Mouse (Mus musculus): Measurements from ENCODE around the gene Gcnt2. TPM values are rescaled to one million over a fixed set of nuclear protein-coding genes. Genes with fewer than 3 reads are reported as not detected.
A peak's percentile ranks its signal among the peaks of the same experiment; 100 is the strongest.
"Not testable (repeated sequence)": the region's sequence is repeated elsewhere in the genome, so short reads cannot be mapped to it uniquely, and the experiment has no call there.

The Gcnt2 gene
- polyA plus RNA-seq, 1 experiment from 2014 or later: 7.3 TPM

- H3K9me3 ChIP-seq (replicated peaks; ENCODE audit: low read length): no peaks in the 10 kb centered on the region
- ATAC-seq (replicated peaks; ENCODE audit: low FRiP score, low read depth): no peak
- no peak overlapping the region for H3K9ac ChIP-seq (ENCODE audit: low read depth, low read length)
- no peaks in the 10 kb centered on the region for H3K36me3 ChIP-seq (ENCODE audit: insufficient read depth, low read length)
- no peak overlapping the region for H3K4me2 ChIP-seq (ENCODE audit: low read length)
- no peak overlapping the region for H3K27ac ChIP-seq
- TF ChIP-seq CTCF (IDR thresholded peaks at IDR 0.05; ENCODE audit: low read depth): no peak
- 64% methylated on average over 4 of the region's 4 CpGs for WGBS
- no peak for DNase-seq (ENCODE audit: low spot score)
- no peaks in the 10 kb centered on the region for H3K27me3 ChIP-seq (ENCODE audit: insufficient read depth, low read length)
- peaks cover 5% of the 10 kb centered on the region; the same call in 1 of the 2 replicates for H3K4me1 ChIP-seq (replicated peaks; ENCODE audit: insufficient read depth, low read length)
- no peak overlapping the region for H3K4me3 ChIP-seq (replicated peaks; ENCODE audit: low read depth, low read length)
Measured at GRCm38 (mm10) chr13:40923756-40924315, 64.3 kb downstream of the Gcnt2 start.

GRCm38 (mm10) chr13:40928192-40928898 is 68.8 kb downstream of the Gcnt2 start:
- peak; percentile 28 for DNase-seq (ENCODE audit: low spot score)
- Histone ChIP-seq H3K9me3 (replicated peaks; ENCODE audit: low read length) (no peaks in the 10 kb centered on the region), H3K9ac (ENCODE audit: low read depth, low read length) (no peak overlapping the region), H3K4me2 (ENCODE audit: low read length) (no peak overlapping the region), H3K4me1 (replicated peaks; ENCODE audit: insufficient read depth, low read length) (0 out of 2 replicates have a peak, but pooled peaks cover 2% of the 10 kb centered on the region), H3K27me3 (ENCODE audit: insufficient read depth, low read length) (no peaks in the 10 kb centered on the region), H3K36me3 (ENCODE audit: insufficient read depth, low read length) (no peaks in the 10 kb centered on the region), H3K27ac (peak overlapping the region; percentile 5; the same call in 1 of the 2 replicates), H3K4me3 (replicated peaks; ENCODE audit: low read depth, low read length) (no peak overlapping the region)
- TF ChIP-seq CTCF (IDR thresholded peaks at IDR 0.05; ENCODE audit: low read depth): no peak
- WGBS: 54% methylated on average over 9 of the region's 9 CpGs
- ATAC-seq (replicated peaks; ENCODE audit: low FRiP score, low read depth): no peak

GRCm38 (mm10) chr13:40931871-40932270 is 72.3 kb downstream of the Gcnt2 start:
- H3K4me2 ChIP-seq (ENCODE audit: low read length); H3K4me3 ChIP-seq (replicated peaks; ENCODE audit: low read depth, low read length); H3K27me3 ChIP-seq (ENCODE audit: insufficient read depth, low read length); H3K36me3 ChIP-seq (ENCODE audit: insufficient read depth, low read length); H3K9me3 ChIP-seq (replicated peaks; ENCODE audit: low read length); H3K27ac ChIP-seq; H3K9ac ChIP-seq (ENCODE audit: low read depth, low read length); H3K4me1 ChIP-seq (replicated peaks; ENCODE audit: insufficient read depth, low read length): not testable (repeated sequence)
- DNase-seq (ENCODE audit: low spot score) (peak; percentile 95), ATAC-seq (replicated peaks; ENCODE audit: low FRiP score, low read depth) (peak; percentile 89)
- WGBS: no CpG with 5 or more reads among the region's 2 CpGs

GRCm38 (mm10) chr13:40932573-40932972 is 73.0 kb downstream of the Gcnt2 start:
- no peaks in the 10 kb centered on the region for H3K4me1 ChIP-seq (replicated peaks; ENCODE audit: insufficient read depth, low read length)
- no peaks in the 10 kb centered on the region for H3K36me3 ChIP-seq (ENCODE audit: insufficient read depth, low read length)
- no peak overlapping the region for H3K4me3 ChIP-seq (replicated peaks; ENCODE audit: low read depth, low read length)
- no peak overlapping the region for H3K9ac ChIP-seq (ENCODE audit: low read depth, low read length)
- H3K9me3 ChIP-seq (replicated peaks; ENCODE audit: low read length): no peaks in the 10 kb centered on the region
- 62% methylated on average over 5 of the region's 5 CpGs for whole genome bisulfite sequencing
- ATAC-seq (replicated peaks; ENCODE audit: low FRiP score, low read depth) (no peak), DNase-seq (ENCODE audit: low spot score) (no peak)
- no peak overlapping the region for H3K27ac ChIP-seq
- TF ChIP-seq CTCF (IDR thresholded peaks at IDR 0.05; ENCODE audit: low read depth): no peak
- H3K4me2 ChIP-seq (ENCODE audit: low read length): no peak overlapping the region
- no peaks in the 10 kb centered on the region for H3K27me3 ChIP-seq (ENCODE audit: insufficient read depth, low read length)

GRCm38 (mm10) chr13:40934341-40934740 is 74.8 kb downstream of the Gcnt2 start:
- no peak for TF ChIP-seq CTCF (IDR thresholded peaks at IDR 0.05; ENCODE audit: low read depth)
- 41% methylated on average over 3 of the region's 3 CpGs for WGBS
- ATAC-seq (replicated peaks; ENCODE audit: low FRiP score, low read depth) (no peak), DNase-seq (ENCODE audit: low spot score) (no peak)
- H3K36me3 ChIP-seq (ENCODE audit: insufficient read depth, low read length): no peaks in the 10 kb centered on the region
- no peak overlapping the region for H3K4me2 ChIP-seq (ENCODE audit: low read length)
- H3K4me3 ChIP-seq (replicated peaks; ENCODE audit: low read depth, low read length): no peak overlapping the region
- H3K4me1 ChIP-seq (replicated peaks; ENCODE audit: insufficient read depth, low read length): no peaks in the 10 kb centered on the region
- no peak overlapping the region for H3K9ac ChIP-seq (ENCODE audit: low read depth, low read length)
- H3K27me3 ChIP-seq (ENCODE audit: insufficient read depth, low read length): no peaks in the 10 kb centered on the region
- H3K9me3 ChIP-seq (replicated peaks; ENCODE audit: low read length): no peaks in the 10 kb centered on the region
- no peak overlapping the region for H3K27ac ChIP-seq

- WGBS: 95% methylated on average over 5 of the region's 5 CpGs
- TF ChIP-seq CTCF (IDR thresholded peaks at IDR 0.05; ENCODE audit: low read depth): no peak
Measured at GRCm38 (mm10) chr13:40937586-40937985, 78.0 kb downstream of the Gcnt2 start.

More at GRCm38 (mm10) chr13:40937586-40937985, 78.0 kb downstream of the Gcnt2 start:
- H3K4me3 ChIP-seq (replicated peaks; ENCODE audit: low read depth, low read length): no peak overlapping the region
- H3K4me2 ChIP-seq (ENCODE audit: low read length): no peak overlapping the region
- no peak for DNase-seq (ENCODE audit: low spot score)
- H3K9me3 ChIP-seq (replicated peaks; ENCODE audit: low read length): no peaks in the 10 kb centered on the region
- H3K27ac ChIP-seq: no peak overlapping the region
- ATAC-seq (replicated peaks; ENCODE audit: low FRiP score, low read depth): no peak
- no peaks in the 10 kb centered on the region for H3K4me1 ChIP-seq (replicated peaks; ENCODE audit: insufficient read depth, low read length)
- no peak overlapping the region for H3K9ac ChIP-seq (ENCODE audit: low read depth, low read length)
- no peaks in the 10 kb centered on the region for H3K36me3 ChIP-seq (ENCODE audit: insufficient read depth, low read length)
- no peaks in the 10 kb centered on the region for H3K27me3 ChIP-seq (ENCODE audit: insufficient read depth, low read length)
